Mouse (Mus musculus) gastrocnemius, adult 2 months (tissue): ENCODE results near the gene Sowahc. TPM values are rescaled to one million over a fixed set of nuclear protein-coding genes. Genes with fewer than 3 reads are reported as not detected.
A peak's percentile ranks its signal among the peaks of the same experiment; 100 is the strongest.

Experiments
- DNase-seq: peaks from one replicate; pipeline ENCODE4 v3.0.0; 2022
- H3K27ac ChIP-seq: fragments of 200-600 bp; 2 replicates; pipeline ENCODE4 v1.8.1; 2022; ENCODE audit warnings: mild to moderate bottlenecking
- H3K4me3 ChIP-seq: fragments of 200-600 bp; 2 replicates; pipeline ENCODE4 v1.8.1; 2022; ENCODE audit warnings: mild to moderate bottlenecking, moderate library complexity
- CTCF ChIP-seq: fragments of 200-600 bp; IDR thresholded peaks from 2 replicates; pipeline ENCODE4 v1.8.1; 2022; ENCODE audit warnings: antibody characterized with exemption, mild to moderate bottlenecking, moderate library complexity
- intact Hi-C: fragments of 180-260 bp; cut with DNase I; formaldehyde crosslinking; loops from one replicate; pipeline ENCODE4 v1.15.1; 2025
- total RNA-seq, 2 experiments: library from RNA; stranded (reverse); gene quantifications; 2 replicates each; pipeline ENCODE4 v1.2.3; 2021

Gene Sowahc
- total RNA-seq, 2 experiments from 2014 or later, result 0.75 to 0.77 TPM

DNA sequence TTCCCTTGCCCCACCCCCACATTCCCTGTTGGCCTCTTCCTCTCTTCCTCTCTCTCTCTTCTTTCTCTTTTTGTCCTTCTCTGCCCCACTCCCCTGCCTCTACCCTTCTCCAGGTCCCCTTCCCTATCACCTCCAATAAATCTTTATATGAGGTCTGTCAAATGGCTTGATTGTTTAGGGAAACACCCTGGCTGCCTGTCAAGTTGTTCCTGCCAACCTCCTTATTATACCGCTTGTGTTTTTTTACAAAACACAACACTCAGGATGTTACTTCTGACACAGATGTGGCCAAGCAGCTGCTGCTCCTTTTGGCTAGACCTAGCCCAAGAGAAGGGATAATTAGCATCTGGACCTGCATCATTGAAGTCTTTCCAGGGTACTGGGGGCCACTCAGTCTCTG lies 40.3 kb downstream of the Sowahc start:
- no peak for DNase-seq
- Histone ChIP-seq H3K27ac (no peak overlapping the region), H3K4me3 (no peak overlapping the region)
- no peak for TF ChIP-seq CTCF
- intact Hi-C loops, result no loop called here

DNA sequence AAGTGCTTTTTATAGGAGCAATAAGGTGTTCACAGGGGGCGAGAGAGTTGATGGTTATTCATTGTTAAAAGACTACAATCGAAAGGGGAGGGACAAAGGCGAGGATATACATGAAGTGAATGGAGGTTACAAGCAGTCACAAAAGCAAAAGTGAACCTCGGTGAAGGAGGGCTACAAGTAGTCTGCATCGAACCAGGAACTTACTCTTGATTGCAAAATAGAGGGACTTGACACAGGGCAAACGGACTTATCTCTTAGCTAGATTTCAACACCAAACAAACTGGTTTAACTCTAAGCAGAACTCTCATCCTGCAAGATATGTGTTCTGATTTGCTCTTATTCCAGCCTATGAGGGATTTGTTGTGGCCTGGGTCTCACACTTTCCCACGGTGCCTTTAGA lies 41.2 kb downstream of the Sowahc start:
- intact Hi-C loops, result no loop called here
- no peak for DNase-seq
- no peak for TF ChIP-seq CTCF
- no peak overlapping the region for H3K27ac ChIP-seq
- H3K4me3 ChIP-seq, result no peak overlapping the region

DNA sequence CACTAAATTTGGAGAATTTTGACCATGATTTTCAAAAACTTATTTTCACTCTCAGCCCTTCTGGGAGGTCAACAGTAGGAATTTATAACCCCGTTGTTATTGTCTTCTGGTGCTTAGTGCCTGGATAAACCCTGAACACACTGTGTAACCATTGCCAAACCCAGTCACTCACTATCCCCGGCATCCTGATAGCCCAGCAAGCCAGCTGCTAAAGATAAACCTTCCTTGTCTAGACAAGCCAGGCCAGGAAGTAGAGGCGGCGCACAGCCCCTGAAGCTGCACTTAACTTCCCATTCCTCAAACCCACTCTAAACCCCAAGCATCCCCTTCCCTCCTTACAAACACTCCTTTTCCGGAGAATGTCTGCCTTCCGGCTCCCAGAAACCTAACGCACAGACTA lies 43.3 kb downstream of the Sowahc start:
- DNase-seq, result no peak
- no peak overlapping the region for H3K27ac ChIP-seq
- H3K4me3 ChIP-seq, result no peak overlapping the region
- intact Hi-C loops, result no loop called here
- TF ChIP-seq CTCF, result no peak

DNA sequence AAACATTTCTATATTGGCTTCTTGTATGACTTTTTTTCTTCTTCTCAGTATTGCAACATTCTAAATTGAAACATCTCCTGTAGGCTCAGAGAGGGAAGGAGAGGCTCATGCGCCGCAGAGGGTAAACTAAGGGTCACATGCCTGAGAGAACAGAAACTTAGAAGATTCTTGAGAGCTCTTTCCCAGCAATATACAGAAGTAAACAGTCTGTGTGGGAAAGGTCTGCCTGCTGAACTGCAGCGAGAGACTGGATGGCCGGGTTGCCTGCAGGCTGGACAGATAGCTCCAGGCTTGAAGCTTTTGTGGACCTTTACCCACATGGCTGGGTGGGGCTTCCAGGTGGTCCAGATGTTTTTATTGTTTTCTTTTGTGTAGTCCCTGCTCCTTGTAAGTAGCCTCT lies 43.9 kb downstream of the Sowahc start:
- intact Hi-C loops, result no loop called here
- DNase-seq, result no peak
- TF ChIP-seq CTCF, result no peak
- H3K4me3 ChIP-seq, result no peak overlapping the region
- peak overlapping the region; percentile 16; the same call in 1 of the 2 replicates for H3K27ac ChIP-seq

DNA sequence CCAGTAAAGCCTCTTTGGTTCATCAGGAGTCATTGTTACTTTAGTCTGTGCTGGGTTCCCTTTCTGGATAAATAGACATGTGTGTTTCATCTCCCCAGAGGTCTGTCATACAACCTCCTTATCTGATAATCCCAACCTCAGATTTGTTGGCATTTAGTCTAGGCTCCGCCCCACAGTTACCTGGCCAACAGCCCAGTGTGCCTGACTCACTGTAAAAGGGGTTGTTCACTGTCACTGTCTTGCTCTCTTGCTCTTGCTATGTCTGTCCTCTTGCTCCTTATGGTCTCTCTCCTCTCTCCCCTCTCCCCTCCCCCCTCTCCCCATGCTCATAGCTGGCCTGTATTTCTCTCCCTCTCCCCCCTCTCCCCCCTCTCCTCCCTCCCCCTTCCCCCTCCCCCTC lies 44.3 kb downstream of the Sowahc start:
- Histone ChIP-seq H3K27ac (no peak overlapping the region), H3K4me3 (no peak overlapping the region)
- intact Hi-C loops, result no loop called here
- peak; percentile 49 for DNase-seq
- no peak for TF ChIP-seq CTCF

DNA sequence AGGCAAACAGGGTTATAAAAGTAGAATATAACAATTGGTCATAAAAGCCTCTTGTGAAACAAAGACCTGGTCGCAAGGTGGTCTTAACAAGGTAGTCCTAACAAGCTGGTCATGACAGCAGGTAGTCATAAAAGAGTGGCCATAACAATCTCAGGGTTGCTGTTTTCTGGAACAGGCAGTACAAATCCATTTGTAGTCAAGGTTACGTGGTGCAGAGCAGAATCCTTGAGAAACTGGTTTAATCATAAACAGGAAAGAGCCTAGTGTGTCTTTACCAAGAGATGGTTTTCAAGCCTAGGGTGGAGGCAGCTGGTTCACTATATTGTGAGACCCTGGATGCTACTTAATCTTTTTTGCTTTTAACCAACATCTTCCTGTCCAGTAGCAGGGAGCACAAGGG lies 45.5 kb downstream of the Sowahc start:
- intact Hi-C loops, result no loop called here
- no peak for TF ChIP-seq CTCF
- Histone ChIP-seq H3K27ac (no peak overlapping the region), H3K4me3 (no peak overlapping the region)
- DNase-seq, result no peak

DNA sequence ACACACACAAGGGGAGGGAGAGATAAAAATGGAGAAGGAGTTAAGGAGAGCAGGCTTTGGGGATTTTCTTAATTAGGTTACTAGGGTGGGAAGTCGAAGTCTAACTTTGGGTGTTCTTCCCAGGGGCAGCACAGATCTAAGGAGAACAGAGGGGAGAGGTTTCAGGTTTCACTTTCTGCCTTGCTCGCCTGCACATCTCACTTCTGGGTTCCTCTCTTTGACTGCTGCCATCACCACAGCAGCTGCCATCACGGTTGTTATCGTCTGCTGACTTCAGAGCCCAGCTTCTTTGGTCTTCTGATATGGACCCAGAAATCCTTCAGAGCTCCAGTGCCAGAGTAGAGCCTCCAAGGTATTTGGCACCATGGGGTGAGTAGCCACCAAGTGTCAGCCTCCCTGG lies 46.4 kb downstream of the Sowahc start:
- DNase-seq, result no peak
- Histone ChIP-seq H3K27ac (no peak overlapping the region), H3K4me3 (no peak overlapping the region)
- intact Hi-C loops, result no loop called here
- no peak for TF ChIP-seq CTCF

DNA sequence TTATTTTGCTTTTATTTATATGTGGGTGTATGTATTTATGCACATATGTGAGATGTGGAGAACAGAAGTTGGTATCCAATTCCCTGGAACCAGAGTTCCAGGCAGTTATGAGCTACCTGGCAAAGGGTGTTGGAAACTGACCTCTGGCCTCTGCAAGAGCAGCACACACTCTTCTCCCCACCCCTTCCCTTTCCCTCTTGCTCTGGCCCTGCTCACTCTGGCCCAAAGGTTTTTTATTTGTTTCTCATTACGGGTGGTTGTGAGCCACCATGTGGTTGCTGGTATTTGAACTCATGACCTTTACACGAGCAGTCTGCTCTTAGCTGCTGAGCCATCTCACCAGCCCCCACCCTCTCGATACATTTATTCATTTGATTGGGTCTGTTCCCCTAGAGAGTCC lies 47.0 kb downstream of the Sowahc start:
- TF ChIP-seq CTCF, result no peak
- intact Hi-C loops, result no loop called here
- no peak overlapping the region for H3K4me3 ChIP-seq
- no peak overlapping the region for H3K27ac ChIP-seq
- DNase-seq, result no peak

DNA sequence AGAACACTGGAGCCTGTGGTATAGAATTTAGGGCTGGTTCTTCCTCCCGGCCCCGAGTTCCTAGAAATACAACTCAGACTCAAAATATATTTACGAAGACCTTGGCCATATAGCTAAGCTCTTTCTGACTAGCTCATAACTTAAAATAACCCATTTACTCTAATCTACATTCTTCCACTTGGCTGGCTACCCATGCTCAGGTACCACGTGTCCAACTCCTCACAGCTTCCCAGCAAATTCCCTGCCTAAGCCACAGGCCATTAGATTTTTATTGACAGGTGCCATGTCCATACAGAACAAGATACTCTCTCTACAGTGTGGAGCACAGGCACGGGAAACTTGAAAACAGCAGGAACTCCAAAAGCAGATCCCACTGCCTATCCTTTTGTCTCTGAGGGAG lies 54.0 kb downstream of the Sowahc start:
- H3K27ac ChIP-seq, result no peak overlapping the region
- no peak for TF ChIP-seq CTCF
- no peak for DNase-seq
- intact Hi-C loops, result no loop called here
- H3K4me3 ChIP-seq, result no peak overlapping the region

Other genes with a start within 250 kb of the Sowahc start
- gene Sept10, start 106 bp upstream of the Sowahc start, total RNA-seq, result 1 to 10 TPM; 6.0 to 7.6 TPM
- 10 to 100 TPM; 32.5 to 49.8 TPM for gene P4ha1, start 101.3 kb downstream of the Sowahc start, total RNA-seq
- 100 to 1,000 TPM; 149 to 171 TPM for gene Gm10273, start 173.7 kb downstream of the Sowahc start, total RNA-seq
- gene Pla2g12b, start 181.7 kb downstream of the Sowahc start, total RNA-seq, result not detected
- gene Oit3, start 219.8 kb downstream of the Sowahc start, total RNA-seq, result under 1 TPM in 1 of 2 experiments, not detected in 1; 0.11 TPM